Mouse (Mus musculus): ENCODE results near the gene Ift122. TPM values are rescaled to one million over a fixed set of nuclear protein-coding genes. Genes with fewer than 3 reads are reported as not detected.
"Not testable (repeated sequence)": the region's sequence is repeated elsewhere in the genome, so short reads cannot be mapped to it uniquely, and the experiment has no call there.

The Ift122 gene
- polyA plus RNA-seq, 1 experiment = 0.02 TPM

- Histone ChIP-seq H3K9me3 (ENCODE audit: control insufficient read depth, low read length) (no peaks in the 10 kb centered on the region), H3K36me3 (ENCODE audit: control insufficient read depth) (no peaks in the 10 kb centered on the region), H3K27me3 (ENCODE audit: control insufficient read depth) (no peaks in the 10 kb centered on the region), H3K4me1 (ENCODE audit: control insufficient read depth) (peaks cover 17% of the 10 kb centered on the region), H3K4me3 (replicated peaks) (no peak overlapping the region)
- no peak for TF ChIP-seq TAL1 (IDR thresholded peaks at IDR 0.05; ENCODE audit: low read length)
- no peak for TF ChIP-seq GATA1 (IDR thresholded peaks at IDR 0.05; ENCODE audit: low read length)
Measured at GRCm38 (mm10) chr6:115815041-115815440, 38.2 kb upstream of the Ift122 start.

DNA sequence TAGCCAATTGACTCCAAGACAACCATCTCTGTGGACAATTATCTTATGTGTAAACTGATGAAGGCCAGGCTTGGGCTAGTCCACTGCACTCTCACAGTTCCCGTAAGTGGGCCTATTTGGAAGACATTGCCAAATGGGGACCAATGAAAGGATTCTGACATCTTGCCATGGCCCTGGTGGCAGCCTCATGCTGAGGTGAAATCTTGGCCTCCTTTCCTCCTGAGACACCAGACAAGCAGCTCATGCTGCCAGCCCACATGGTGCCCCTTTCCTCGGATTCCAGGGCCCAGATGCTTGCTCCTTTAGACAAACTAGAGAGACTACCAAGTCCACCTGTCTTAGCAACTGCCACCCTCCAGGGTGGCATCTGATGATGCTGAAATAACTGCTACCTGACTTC lies 35.1 kb upstream of the Ift122 start:
- Histone ChIP-seq H3K4me3 (replicated peaks) (no peak overlapping the region), H3K27me3 (ENCODE audit: control insufficient read depth) (no peaks in the 10 kb centered on the region), H3K9me3 (ENCODE audit: control insufficient read depth, low read length) (no peaks in the 10 kb centered on the region), H3K36me3 (ENCODE audit: control insufficient read depth) (no peaks in the 10 kb centered on the region), H3K4me1 (ENCODE audit: control insufficient read depth) (peaks cover 37% of the 10 kb centered on the region)
- TF ChIP-seq GATA1 (IDR thresholded peaks at IDR 0.05; ENCODE audit: low read length) (no peak), TAL1 (IDR thresholded peaks at IDR 0.05; ENCODE audit: low read length) (no peak)

DNA sequence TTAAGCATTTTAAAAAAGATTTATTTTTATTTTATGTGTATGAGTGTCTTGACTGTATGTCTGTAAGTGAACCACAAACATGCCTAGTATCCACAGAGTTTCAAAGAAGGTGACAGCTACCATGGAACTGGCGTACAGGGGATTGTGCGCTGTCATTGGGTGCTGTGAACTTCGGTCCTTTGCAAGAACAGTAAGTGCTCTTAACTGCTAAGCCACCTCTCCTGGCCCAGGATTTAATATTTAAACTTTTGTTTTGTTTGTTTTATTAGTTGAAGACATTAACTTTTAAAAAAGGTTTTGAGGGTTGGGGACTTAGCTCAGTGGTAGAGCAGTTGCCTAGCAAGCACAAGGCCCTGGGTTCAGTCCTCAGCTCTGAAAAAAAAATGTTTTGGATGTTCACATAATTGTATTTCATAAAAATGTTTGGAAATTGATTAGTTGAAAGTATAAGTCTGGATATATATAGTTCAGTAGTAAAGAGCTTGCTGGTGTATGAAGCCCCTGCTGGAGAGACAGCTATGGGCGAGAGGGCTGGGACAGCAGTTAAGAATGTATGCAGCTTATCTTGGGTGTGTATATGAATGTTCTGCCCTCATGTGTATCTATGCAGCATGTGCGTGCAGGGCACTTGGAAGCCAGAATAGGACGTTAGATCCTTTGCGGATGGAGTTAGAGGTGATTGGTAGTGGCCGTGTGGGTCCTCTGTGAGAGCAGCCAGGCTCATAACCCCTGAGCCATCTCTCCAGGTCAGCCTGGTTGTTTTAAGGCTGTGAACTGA lies 31.9 kb upstream of the Ift122 start:
- H3K4me1 ChIP-seq (ENCODE audit: control insufficient read depth) = peaks cover 34% of the 10 kb centered on the region
- H3K4me3 ChIP-seq (replicated peaks) = no peak overlapping the region
- TF ChIP-seq GATA1 (IDR thresholded peaks at IDR 0.05; ENCODE audit: low read length) (no peak), TAL1 (IDR thresholded peaks at IDR 0.05; ENCODE audit: low read length) (no peak)
- no peaks in the 10 kb centered on the region for H3K9me3 ChIP-seq (ENCODE audit: control insufficient read depth, low read length)
- no peaks in the 10 kb centered on the region for H3K27me3 ChIP-seq (ENCODE audit: control insufficient read depth)
- H3K36me3 ChIP-seq (ENCODE audit: control insufficient read depth) = no peaks in the 10 kb centered on the region

- peaks cover 34% of the 10 kb centered on the region for H3K4me1 ChIP-seq (ENCODE audit: control insufficient read depth)
- H3K9me3 ChIP-seq (ENCODE audit: control insufficient read depth, low read length); H3K27me3 ChIP-seq (ENCODE audit: control insufficient read depth); H3K4me3 ChIP-seq (replicated peaks); H3K36me3 ChIP-seq (ENCODE audit: control insufficient read depth): not testable (repeated sequence)
Measured at GRCm38 (mm10) chr6:115823850-115824464, 29.3 kb upstream of the Ift122 start.

DNA sequence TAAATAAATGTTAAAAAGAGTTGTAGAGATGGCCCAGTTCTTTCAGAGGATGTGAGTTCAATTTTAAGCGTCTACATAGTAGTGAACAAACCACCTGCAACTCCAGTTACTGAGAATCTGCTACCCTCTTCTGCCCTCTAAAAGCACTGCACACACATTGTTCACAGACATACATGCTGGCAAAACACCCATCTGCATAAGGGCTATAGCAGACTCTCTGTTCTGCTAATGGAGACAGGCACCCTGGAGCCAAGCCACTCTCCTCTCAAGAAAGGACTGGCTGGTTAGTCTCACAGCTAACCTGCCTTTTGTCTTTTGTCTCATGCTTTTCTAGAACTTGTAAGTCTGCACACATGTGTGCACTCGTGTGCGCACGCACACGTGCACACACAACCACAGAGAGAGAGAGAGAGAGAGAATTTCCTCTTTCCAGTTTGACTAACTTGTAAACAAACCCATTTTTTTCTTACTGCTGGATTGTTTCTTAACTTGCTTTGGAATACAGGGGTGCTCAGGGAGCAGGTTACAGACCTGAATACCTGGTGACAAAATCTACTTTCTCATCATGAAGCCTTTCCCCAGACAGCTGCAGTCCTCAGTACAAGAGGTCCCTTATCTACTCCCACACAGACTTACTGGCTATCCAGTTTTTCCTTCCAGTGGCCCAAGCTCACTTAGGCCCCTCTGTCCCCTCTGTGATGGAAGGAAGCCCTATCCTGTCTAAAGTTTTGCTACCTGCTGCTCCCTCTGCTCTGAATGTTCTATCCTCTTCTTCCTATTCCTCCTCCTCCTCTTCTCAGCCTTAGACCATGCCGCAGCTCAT lies 22.3 kb upstream of the Ift122 start:
- H3K4me1 ChIP-seq (ENCODE audit: control insufficient read depth) = peaks cover 25% of the 10 kb centered on the region
- no peak for TF ChIP-seq GATA1 (IDR thresholded peaks at IDR 0.05; ENCODE audit: low read length)
- no peak for TF ChIP-seq TAL1 (IDR thresholded peaks at IDR 0.05; ENCODE audit: low read length)
- H3K36me3 ChIP-seq (ENCODE audit: control insufficient read depth) = no peaks in the 10 kb centered on the region
- no peaks in the 10 kb centered on the region for H3K9me3 ChIP-seq (ENCODE audit: control insufficient read depth, low read length)
- no peaks in the 10 kb centered on the region; the same call in 1 of the 2 replicates for H3K27me3 ChIP-seq (ENCODE audit: control insufficient read depth)
- no peak overlapping the region for H3K4me3 ChIP-seq (replicated peaks)

GRCm38 (mm10) chr6:115832152-115832850 lies 21.0 kb upstream of the Ift122 start:
- no peaks in the 10 kb centered on the region; the same call in 1 of the 2 replicates for H3K27me3 ChIP-seq (ENCODE audit: control insufficient read depth)
- TF ChIP-seq TAL1 (IDR thresholded peaks at IDR 0.05; ENCODE audit: low read length) (no peak), GATA1 (IDR thresholded peaks at IDR 0.05; ENCODE audit: low read length) (no peak)
- no peaks in the 10 kb centered on the region for H3K9me3 ChIP-seq (ENCODE audit: control insufficient read depth, low read length)
- H3K4me1 ChIP-seq (ENCODE audit: control insufficient read depth) = peaks cover 27% of the 10 kb centered on the region
- no peak overlapping the region for H3K4me3 ChIP-seq (replicated peaks)
- no peaks in the 10 kb centered on the region for H3K36me3 ChIP-seq (ENCODE audit: control insufficient read depth)

DNA sequence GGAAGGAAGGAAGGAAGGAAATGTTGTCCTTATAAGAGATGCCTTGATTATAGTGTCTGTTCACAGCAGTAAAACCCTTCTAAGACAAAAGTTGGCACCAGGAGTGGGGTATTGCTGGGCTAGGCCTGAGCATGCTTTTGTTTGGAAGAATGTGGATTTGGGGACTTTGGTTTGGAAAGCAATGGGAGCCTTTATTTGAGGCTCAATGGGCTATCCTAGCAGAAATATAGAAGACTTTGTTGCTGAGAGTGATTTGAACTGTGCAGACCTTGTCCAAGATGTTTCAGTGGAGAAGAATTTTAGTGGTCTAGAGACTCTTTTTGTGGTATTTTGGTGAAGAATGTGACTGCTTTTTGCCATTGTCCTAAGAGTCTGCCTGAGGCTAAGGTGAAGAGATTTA lies 19.4 kb upstream of the Ift122 start:
- H3K27me3 ChIP-seq (ENCODE audit: control insufficient read depth) = no peaks in the 10 kb centered on the region; the same call in 1 of the 2 replicates
- H3K9me3 ChIP-seq (ENCODE audit: control insufficient read depth, low read length) = no peaks in the 10 kb centered on the region
- TF ChIP-seq GATA1 (IDR thresholded peaks at IDR 0.05; ENCODE audit: low read length) = no peak
- no peaks in the 10 kb centered on the region for H3K36me3 ChIP-seq (ENCODE audit: control insufficient read depth)
- H3K4me3 ChIP-seq (replicated peaks) = no peak overlapping the region
- peaks cover 42% of the 10 kb centered on the region for H3K4me1 ChIP-seq (ENCODE audit: control insufficient read depth)

- TF ChIP-seq GATA1 (IDR thresholded peaks at IDR 0.05; ENCODE audit: low read length) = no peak
- no peak for TF ChIP-seq TAL1 (IDR thresholded peaks at IDR 0.05; ENCODE audit: low read length)
- H3K9me3 ChIP-seq (ENCODE audit: control insufficient read depth, low read length) = no peaks in the 10 kb centered on the region
- peak within 1 kb of the TSS; percentile 53 for H3K4me3 ChIP-seq (replicated peaks)
- H3K27me3 ChIP-seq (ENCODE audit: control insufficient read depth) = no peaks in the 10 kb centered on the region; the same call in 1 of the 2 replicates
- H3K36me3 ChIP-seq (ENCODE audit: control insufficient read depth) = peaks cover 33% of the 10 kb centered on the region
- peaks cover 26% of the 10 kb centered on the region for H3K4me1 ChIP-seq (ENCODE audit: control insufficient read depth)
Measured at GRCm38 (mm10) chr6:115838161-115838597, 15.1 kb upstream of the Ift122 start, which contains the start of gene Efcab12. Gene Efcab12, minus strand, starts transcription at chr6:115838412.

Measured in erythroblast, embryonic 14.5 days (primary cell).